Mouse (Mus musculus): ENCODE data around the gene Olfr1387.
"Not testable (repeated sequence)": the region's sequence is repeated elsewhere in the genome, so short reads cannot be mapped to it uniquely, and the experiment has no call there.

Olfr1387 gene

DNA sequence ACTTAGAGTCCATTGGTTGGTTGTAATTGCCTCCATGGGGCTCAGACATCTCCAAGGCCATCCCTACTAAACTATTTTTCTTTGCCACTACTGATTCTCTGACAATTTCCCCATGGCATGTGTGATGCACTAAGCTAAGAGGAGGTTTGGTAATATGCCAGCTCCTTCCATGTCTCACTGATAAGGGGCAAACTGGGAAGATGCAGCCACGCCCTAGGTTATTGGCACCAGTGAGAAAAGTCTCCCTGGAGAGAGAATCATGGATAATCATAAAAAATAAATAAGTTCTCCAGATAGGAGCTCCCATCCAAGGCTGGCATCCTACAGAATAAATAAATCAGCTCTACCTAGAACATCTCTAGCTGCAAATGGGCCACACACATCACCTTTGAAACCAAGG lies at the start of gene Olfr1387:
TSS of gene Olfr1387 (plus strand) at position 301 of the 400 bp plus-strand sequence.
- DNase-seq (ENCODE audit: low read depth): no peak

DNA sequence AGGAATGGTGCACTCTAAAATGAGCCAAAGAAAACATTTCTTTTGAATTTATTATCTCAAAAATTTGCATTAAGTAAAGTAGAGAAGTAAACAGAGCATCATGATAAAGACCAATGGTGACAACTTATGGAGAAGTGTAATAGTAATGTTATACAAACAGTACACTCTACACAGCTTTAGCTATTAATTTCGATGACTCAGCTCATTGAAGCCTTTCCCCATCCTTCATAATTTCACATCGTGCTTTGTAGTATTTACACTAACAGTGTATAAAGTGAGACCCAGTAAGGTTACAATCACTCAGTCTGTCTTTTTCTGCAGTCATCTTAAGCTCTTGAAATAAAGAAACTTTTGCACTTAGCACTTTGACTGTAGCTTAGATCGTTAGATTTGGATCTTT lies 48.4 kb upstream of the Olfr1387 start:
- no peak for DNase-seq (ENCODE audit: low read depth)

DNA sequence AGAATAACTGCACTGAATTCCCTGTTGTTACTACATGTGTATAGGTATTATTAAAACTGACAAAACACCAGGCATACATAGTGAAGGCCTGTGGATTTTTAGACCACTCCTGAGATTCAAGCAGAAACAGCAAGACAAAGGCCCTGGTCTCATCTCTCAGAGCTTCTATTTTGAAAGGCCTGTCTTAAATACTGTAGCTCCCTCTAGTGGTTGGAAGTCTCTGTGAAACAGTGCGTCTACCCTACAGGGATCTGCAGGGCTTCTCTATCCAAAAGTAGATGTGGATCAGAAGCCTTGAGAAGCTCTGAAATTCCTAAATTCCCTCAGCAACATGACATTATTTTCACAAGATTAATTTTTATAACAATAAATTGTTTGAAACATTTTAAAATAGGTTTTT lies 44.6 kb upstream of the Olfr1387 start:
- DNase-seq (ENCODE audit: low read depth): peak; percentile 43

DNA sequence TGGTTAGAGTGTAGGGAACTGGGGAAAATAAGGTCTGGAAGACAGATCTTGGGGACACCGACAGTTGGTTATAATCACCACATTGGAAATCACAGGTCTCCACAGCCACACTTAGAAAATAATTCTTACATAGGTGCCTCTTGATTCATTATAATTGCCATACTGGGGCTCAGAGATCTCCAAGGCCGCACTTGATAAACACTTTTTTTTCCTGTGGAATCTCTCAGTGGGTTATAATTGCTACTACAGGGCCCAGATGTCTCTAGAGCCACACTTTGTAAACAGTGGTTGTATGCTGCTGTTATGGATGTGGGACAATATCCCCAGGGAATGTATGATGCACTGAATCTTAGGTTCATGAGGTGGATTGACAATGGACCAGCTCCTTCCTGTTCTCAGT lies 32.4 kb upstream of the Olfr1387 start, which contains the start of gene Olfr1389:
TSS of gene Olfr1389 (plus strand) at position 301 of the 400 bp plus-strand sequence.
- DNase-seq (ENCODE audit: low read depth): no peak

DNA sequence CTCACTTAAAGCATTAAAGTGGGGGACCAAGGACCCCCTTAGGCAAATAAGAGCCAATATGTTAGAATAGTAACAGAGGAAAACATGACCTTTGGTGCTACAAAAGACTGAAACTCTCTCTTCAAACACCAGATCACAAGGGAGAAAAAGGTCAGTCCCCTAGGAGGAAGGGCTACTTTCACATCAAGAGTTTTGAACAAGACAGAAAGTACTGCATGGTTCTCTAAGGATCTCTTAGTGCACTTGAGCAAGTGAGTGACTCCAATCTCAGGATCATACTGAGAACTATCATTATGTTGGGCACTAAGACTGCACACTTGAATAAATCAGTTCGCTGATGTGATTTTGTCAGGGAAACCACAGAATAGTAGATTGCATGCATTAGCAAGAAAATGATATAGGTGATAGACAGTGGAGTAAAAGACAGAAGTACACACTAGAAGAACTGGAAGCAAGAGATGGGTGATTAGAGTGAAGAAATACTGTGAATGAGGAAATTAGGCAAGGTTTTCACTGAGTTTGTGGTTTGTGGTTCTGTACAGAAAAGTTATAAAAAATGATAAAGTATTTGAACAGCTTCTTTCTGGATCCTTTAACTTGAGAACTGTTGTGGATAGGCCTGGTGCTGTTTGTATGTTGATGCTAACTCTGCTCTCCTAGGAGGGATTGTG lies 29.8 kb upstream of the Olfr1387 start:
- DNase-seq (ENCODE audit: low read depth): no peak

DNA sequence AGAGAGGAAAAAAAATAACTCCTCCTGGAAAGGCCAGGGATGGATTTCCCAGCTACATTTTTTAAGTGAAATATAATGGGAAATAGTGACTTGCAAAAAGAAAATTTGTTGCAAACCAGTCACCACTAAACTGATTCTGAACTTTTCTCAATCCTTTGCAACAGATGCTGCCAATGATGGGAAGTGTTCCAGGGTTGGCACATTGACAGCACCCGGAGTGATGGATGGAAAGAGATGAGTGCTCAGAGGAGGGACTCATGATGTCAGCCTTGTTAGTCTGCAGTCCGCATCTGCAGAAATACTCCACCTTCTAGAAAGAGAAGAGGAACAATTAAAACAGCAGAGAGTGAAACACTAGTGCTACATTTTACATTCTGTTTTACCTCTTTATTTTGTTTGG lies 25.5 kb upstream of the Olfr1387 start:
- DNase-seq (ENCODE audit: low read depth): no peak

DNA sequence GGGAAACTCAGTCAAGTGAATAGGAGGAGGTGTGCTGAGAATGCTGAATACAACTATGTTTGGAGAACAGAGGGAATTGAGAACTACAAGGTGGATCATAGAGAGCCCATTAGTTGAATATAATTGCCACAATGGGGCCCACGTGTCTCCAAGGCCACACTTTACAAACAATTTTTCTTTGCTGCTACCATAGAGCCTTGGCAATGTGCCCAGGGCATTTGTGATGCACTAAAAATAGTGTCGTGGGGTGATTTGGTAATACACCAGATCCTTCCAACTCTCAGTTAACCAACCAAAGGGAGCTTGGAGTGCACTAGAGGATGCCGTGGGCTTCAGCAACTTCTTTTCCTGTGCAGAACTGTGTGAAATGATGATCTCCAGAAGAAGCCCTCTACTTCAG lies 18.7 kb upstream of the Olfr1387 start, which contains the start of gene Olfr1388:
TSS of gene Olfr1388 (plus strand) at position 214 of the 400 bp plus-strand sequence.
- DNase-seq (ENCODE audit: low read depth): no peak

DNA sequence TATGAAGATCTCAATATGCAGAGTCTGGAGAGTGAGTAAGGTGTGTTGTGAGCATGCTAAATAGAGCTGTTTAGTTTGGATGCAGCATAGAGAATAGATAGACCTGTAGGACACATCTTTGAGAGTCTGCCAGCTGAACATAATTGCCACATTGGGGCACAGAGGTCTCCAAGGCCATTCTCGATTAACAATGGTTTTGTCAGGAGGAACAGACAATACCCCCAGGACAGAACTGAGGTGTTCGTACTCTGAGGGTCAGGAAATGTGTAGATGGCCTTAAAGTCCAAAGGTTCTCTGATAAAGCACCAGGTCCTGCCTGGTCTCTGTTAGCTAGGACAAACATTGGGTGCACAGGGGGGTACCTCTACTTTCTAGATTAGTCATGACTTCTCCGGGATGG lies 9.6 kb downstream of the Olfr1387 start, which contains the start of gene Olfr1386:
TSS of gene Olfr1386 (plus strand) at position 301 of the 400 bp plus-strand sequence.
- not testable (repeated sequence) for DNase-seq (ENCODE audit: low read depth)

DNA sequence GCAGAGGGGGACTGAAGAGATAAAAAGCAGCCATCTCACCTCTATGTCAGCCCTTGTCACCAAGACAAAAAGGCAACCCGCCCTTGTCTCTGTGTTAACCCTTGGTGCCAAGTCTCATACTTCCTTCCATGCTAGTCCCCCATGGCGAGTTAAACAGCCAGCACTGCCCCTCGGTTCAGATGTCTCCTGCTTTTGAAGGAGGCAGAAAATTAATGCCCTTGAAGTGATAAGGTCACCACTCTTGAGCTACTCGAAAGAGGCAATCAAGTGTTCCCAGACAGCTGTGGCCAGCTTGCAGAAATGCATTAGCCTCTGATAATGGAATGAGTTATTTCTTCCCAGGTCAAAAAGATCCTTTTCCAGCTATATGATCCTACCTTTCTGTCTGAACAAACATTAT lies 30.8 kb downstream of the Olfr1387 start:
- DNase-seq (ENCODE audit: low read depth): no peak

DNA sequence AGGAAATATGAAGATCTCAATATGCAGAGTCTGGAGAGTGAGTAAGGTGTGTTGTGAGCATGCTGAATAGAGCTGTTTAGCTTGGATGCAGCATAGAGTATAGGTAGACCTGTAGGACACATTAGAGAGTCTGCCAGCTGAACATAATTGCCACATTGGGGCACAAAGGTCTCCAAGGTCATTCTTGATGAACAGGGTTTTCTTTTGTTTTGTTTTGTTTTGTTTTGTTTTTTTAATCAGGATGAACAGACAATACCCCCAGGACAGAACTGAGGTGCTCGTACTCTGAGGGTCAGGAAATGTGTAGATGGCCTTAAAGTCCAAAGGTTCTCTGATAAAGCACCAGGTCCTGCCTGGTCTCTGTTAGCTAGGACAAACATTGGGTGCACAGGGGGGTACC lies 33.6 kb downstream of the Olfr1387 start, which contains the start of gene Olfr1385:
TSS of gene Olfr1385 (plus strand) at position 301 of the 400 bp plus-strand sequence.
- not testable (repeated sequence) for DNase-seq (ENCODE audit: low read depth)

Measured in c-Kit-positive CD71-negative TER-119-negative erythroid progenitor cells, embryonic 14.5 days (primary cell).